Mouse (Mus musculus) small intestine, adult 2 months (tissue): Measurements from ENCODE around the gene Ccdc130.

Experiments used
- CTCF ChIP-seq: fragments of 200-500 bp; IDR thresholded peaks from 2 replicates; pipeline ENCODE4 v1.5.1; 2012; ENCODE audit warnings: low read depth, mild to moderate bottlenecking, control low read depth, inconsistent platforms, low read length, moderate library complexity, mixed read lengths; ENCODE audit not compliant: insufficient replicate concordance, insufficient read length; ENCODE audit errors: extremely low read depth
- POLR2A ChIP-seq: fragments of 200-500 bp; IDR thresholded peaks from 2 replicates; pipeline ENCODE4 v1.6.1; 2012; ENCODE audit warnings: low read depth, mild to moderate bottlenecking, control low read depth, inconsistent platforms, low read length, moderate library complexity

- TF ChIP-seq POLR2A (no peak), CTCF (no peak)
Observed at GRCm38 (mm10) chr8:84297029-84297785, 27.0 kb upstream of the Ccdc130 start.
